Mouse (Mus musculus): ENCODE results near the gene Atrn. TPM values are rescaled to one million over a fixed set of nuclear protein-coding genes. Genes with fewer than 3 reads are reported as not detected.

Atrn gene
- polyA plus RNA-seq, 1 experiment from 2014 or later: 3.1 TPM

- H3K4me2 ChIP-seq (replicated peaks; ENCODE audit: low read depth): no peak overlapping the region
- H3K4me3 ChIP-seq (ENCODE audit: low read depth, low read length): no peak overlapping the region
- no peaks in the 10 kb centered on the region for H3K36me3 ChIP-seq (ENCODE audit: control insufficient read depth, insufficient read depth)
- no peak overlapping the region for H3K27ac ChIP-seq (ENCODE audit: low read depth, low read length)
- H3K9ac ChIP-seq (ENCODE audit: low read depth, low read length): no peak overlapping the region
- no peaks in the 10 kb centered on the region for H3K27me3 ChIP-seq (replicated peaks; ENCODE audit: control insufficient read depth, insufficient read depth, low read length)
- no peaks in the 10 kb centered on the region for H3K9me3 ChIP-seq (ENCODE audit: control insufficient read depth)
- no peaks in the 10 kb centered on the region for H3K4me1 ChIP-seq (replicated peaks; ENCODE audit: control insufficient read depth, insufficient read depth, low read length)
- WGBS: 68% methylated on average over 5 of the region's 5 CpGs
- no peak for TF ChIP-seq CTCF (IDR thresholded peaks at IDR 0.05; ENCODE audit: low read depth)
- no peak for ATAC-seq
Observed at GRCm38 (mm10) chr2:130929994-130930393, 23.7 kb downstream of the Atrn start.

GRCm38 (mm10) chr2:130932865-130933264, 26.6 kb downstream of the Atrn start:
- no peaks in the 10 kb centered on the region for H3K9me3 ChIP-seq (ENCODE audit: control insufficient read depth)
- H3K4me1 ChIP-seq (replicated peaks; ENCODE audit: control insufficient read depth, insufficient read depth, low read length): no peaks in the 10 kb centered on the region
- no peak for ATAC-seq
- H3K4me2 ChIP-seq (replicated peaks; ENCODE audit: low read depth): no peak overlapping the region
- no peak for TF ChIP-seq CTCF (IDR thresholded peaks at IDR 0.05; ENCODE audit: low read depth)
- no peak overlapping the region for H3K4me3 ChIP-seq (ENCODE audit: low read depth, low read length)
- no peak overlapping the region for H3K9ac ChIP-seq (ENCODE audit: low read depth, low read length)
- no peaks in the 10 kb centered on the region for H3K27me3 ChIP-seq (replicated peaks; ENCODE audit: control insufficient read depth, insufficient read depth, low read length)
- no peaks in the 10 kb centered on the region for H3K36me3 ChIP-seq (ENCODE audit: control insufficient read depth, insufficient read depth)
- 87% methylated on average over 12 of the region's 12 CpGs for WGBS
- H3K27ac ChIP-seq (ENCODE audit: low read depth, low read length): no peak overlapping the region

DNA sequence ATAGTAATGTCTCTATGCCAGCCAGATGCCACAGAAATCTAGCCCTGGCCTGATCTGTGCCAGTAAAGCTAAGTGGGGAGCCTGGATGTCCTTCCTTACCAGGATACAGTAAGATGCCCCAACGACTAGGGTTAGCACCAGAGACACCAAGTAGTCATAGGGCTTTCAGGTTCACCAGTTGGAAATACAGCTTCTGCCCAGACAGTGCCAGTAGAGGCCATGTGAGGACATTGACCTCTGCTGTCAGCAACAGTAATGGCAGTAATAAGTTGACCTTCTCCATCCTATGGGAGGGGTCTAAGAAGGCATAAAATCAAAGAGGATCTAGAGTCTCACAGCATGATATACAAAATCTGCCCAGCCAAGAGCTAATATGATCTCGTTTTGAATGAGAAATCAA, 43.5 kb downstream of the Atrn start:
- 82% methylated on average over 2 of the region's 2 CpGs for WGBS
- Histone ChIP-seq H3K27me3 (replicated peaks; ENCODE audit: control insufficient read depth, insufficient read depth, low read length) (no peaks in the 10 kb centered on the region), H3K4me2 (replicated peaks; ENCODE audit: low read depth) (no peak overlapping the region), H3K27ac (ENCODE audit: low read depth, low read length) (no peak overlapping the region), H3K4me1 (replicated peaks; ENCODE audit: control insufficient read depth, insufficient read depth, low read length) (no peaks in the 10 kb centered on the region), H3K36me3 (ENCODE audit: control insufficient read depth, insufficient read depth) (peaks cover 12% of the 10 kb centered on the region; the same call in 1 of the 2 replicates), H3K4me3 (ENCODE audit: low read depth, low read length) (no peak overlapping the region), H3K9me3 (ENCODE audit: control insufficient read depth) (no peaks in the 10 kb centered on the region), H3K9ac (ENCODE audit: low read depth, low read length) (no peak overlapping the region)
- ATAC-seq: no peak
- TF ChIP-seq CTCF (IDR thresholded peaks at IDR 0.05; ENCODE audit: low read depth): 0 out of 2 replicates have a peak, but pooled peaks have one; percentile 2

GRCm38 (mm10) chr2:130950548-130950947, 44.3 kb downstream of the Atrn start:
- Histone ChIP-seq H3K9ac (ENCODE audit: low read depth, low read length) (no peak overlapping the region), H3K4me1 (replicated peaks; ENCODE audit: control insufficient read depth, insufficient read depth, low read length) (no peaks in the 10 kb centered on the region), H3K4me3 (ENCODE audit: low read depth, low read length) (no peak overlapping the region), H3K9me3 (ENCODE audit: control insufficient read depth) (no peaks in the 10 kb centered on the region), H3K27me3 (replicated peaks; ENCODE audit: control insufficient read depth, insufficient read depth, low read length) (no peaks in the 10 kb centered on the region), H3K4me2 (replicated peaks; ENCODE audit: low read depth) (no peak overlapping the region), H3K36me3 (ENCODE audit: control insufficient read depth, insufficient read depth) (peaks cover 11% of the 10 kb centered on the region; the same call in 1 of the 2 replicates), H3K27ac (ENCODE audit: low read depth, low read length) (no peak overlapping the region)
- WGBS: 0% methylated on average over 1 of the region's 1 CpGs
- peak; percentile 90 for TF ChIP-seq CTCF (IDR thresholded peaks at IDR 0.05; ENCODE audit: low read depth)
- no peak for ATAC-seq

DNA sequence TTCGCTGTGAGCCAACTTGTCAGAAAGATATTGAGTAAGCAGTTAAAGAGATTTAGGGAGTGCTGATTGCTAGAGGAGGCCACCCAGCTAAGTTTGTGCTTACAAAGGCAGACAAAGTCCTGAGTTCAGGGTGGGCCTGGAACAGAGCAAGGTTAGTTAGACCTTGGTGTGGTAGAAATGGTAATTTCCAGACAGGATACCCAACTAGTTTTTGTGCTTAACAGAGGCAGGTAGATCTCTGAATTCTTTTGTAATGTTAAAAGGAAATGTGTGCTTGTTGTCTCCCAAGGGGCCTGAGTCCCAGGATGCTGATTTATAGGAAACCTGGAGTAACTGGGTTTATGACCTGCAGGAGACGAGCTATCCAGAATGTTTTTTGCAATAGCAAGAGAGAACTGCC, 52.6 kb downstream of the Atrn start:
- no peak for TF ChIP-seq CTCF (IDR thresholded peaks at IDR 0.05; ENCODE audit: low read depth)
- Histone ChIP-seq H3K27ac (ENCODE audit: low read depth, low read length) (no peak overlapping the region), H3K36me3 (ENCODE audit: control insufficient read depth, insufficient read depth) (peaks cover 16% of the 10 kb centered on the region; the same call in 1 of the 2 replicates), H3K4me2 (replicated peaks; ENCODE audit: low read depth) (no peak overlapping the region), H3K9me3 (ENCODE audit: control insufficient read depth) (no peaks in the 10 kb centered on the region), H3K9ac (ENCODE audit: low read depth, low read length) (no peak overlapping the region), H3K27me3 (replicated peaks; ENCODE audit: control insufficient read depth, insufficient read depth, low read length) (no peaks in the 10 kb centered on the region), H3K4me1 (replicated peaks; ENCODE audit: control insufficient read depth, insufficient read depth, low read length) (no peaks in the 10 kb centered on the region), H3K4me3 (ENCODE audit: low read depth, low read length) (no peak overlapping the region)
- no peak for ATAC-seq
- 82% methylated on average over 2 of the region's 2 CpGs for WGBS

- Histone ChIP-seq H3K4me1 (replicated peaks; ENCODE audit: control insufficient read depth, insufficient read depth, low read length) (no peaks in the 10 kb centered on the region), H3K4me3 (ENCODE audit: low read depth, low read length) (no peak overlapping the region), H3K27me3 (replicated peaks; ENCODE audit: control insufficient read depth, insufficient read depth, low read length) (no peaks in the 10 kb centered on the region), H3K36me3 (ENCODE audit: control insufficient read depth, insufficient read depth) (peaks cover 16% of the 10 kb centered on the region; the same call in 1 of the 2 replicates), H3K9me3 (ENCODE audit: control insufficient read depth) (no peaks in the 10 kb centered on the region), H3K4me2 (replicated peaks; ENCODE audit: low read depth) (no peak overlapping the region), H3K9ac (ENCODE audit: low read depth, low read length) (no peak overlapping the region), H3K27ac (ENCODE audit: low read depth, low read length) (no peak overlapping the region)
- peak; percentile 81 for TF ChIP-seq CTCF (IDR thresholded peaks at IDR 0.05; ENCODE audit: low read depth)
- ATAC-seq: no peak
Observed at GRCm38 (mm10) chr2:130961851-130962250, 55.6 kb downstream of the Atrn start.

DNA sequence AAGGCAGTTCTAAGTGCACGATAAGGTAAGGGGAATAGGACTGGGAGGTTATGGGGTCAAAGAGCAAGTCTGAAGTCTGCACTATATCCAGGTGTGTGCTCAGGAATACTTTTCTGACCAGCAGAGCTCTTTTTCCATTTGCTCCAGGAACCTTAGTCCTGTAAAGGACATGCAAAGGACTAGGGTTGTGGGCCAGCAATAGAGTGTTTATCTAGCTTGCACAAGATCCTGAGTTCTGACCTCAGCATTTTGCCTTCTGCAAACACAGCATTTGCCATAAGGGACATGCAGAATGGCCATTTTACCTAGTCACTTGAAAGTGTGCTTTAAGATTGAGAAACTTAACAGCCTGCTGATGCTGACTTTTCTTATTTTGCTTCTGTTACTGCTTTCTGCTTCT, 58.7 kb downstream of the Atrn start:
- 48% methylated on average over 1 of the region's 1 CpGs for WGBS
- ATAC-seq: peak; percentile 51; the same call in 1 of the 2 replicates
- Histone ChIP-seq H3K27ac (ENCODE audit: low read depth, low read length) (peak overlapping the region; percentile 23; the same call in 1 of the 2 replicates), H3K9me3 (ENCODE audit: control insufficient read depth) (no peaks in the 10 kb centered on the region), H3K4me1 (replicated peaks; ENCODE audit: control insufficient read depth, insufficient read depth, low read length) (no peaks in the 10 kb centered on the region), H3K4me3 (ENCODE audit: low read depth, low read length) (no peak overlapping the region), H3K27me3 (replicated peaks; ENCODE audit: control insufficient read depth, insufficient read depth, low read length) (no peaks in the 10 kb centered on the region), H3K4me2 (replicated peaks; ENCODE audit: low read depth) (no peak overlapping the region), H3K9ac (ENCODE audit: low read depth, low read length) (no peak overlapping the region), H3K36me3 (ENCODE audit: control insufficient read depth, insufficient read depth) (peaks cover 9% of the 10 kb centered on the region; the same call in 1 of the 2 replicates)
- TF ChIP-seq CTCF (IDR thresholded peaks at IDR 0.05; ENCODE audit: low read depth): no peak
